Mouse (Mus musculus): ENCODE measurements around the gene Hk1. TPM values are rescaled to one million over a fixed set of nuclear protein-coding genes. Genes with fewer than 3 reads are reported as not detected.

Gene Hk1
- total RNA-seq, 4 experiments from 2014 or later: 3.3 to 6.0 (median 5.3) TPM

DNA sequence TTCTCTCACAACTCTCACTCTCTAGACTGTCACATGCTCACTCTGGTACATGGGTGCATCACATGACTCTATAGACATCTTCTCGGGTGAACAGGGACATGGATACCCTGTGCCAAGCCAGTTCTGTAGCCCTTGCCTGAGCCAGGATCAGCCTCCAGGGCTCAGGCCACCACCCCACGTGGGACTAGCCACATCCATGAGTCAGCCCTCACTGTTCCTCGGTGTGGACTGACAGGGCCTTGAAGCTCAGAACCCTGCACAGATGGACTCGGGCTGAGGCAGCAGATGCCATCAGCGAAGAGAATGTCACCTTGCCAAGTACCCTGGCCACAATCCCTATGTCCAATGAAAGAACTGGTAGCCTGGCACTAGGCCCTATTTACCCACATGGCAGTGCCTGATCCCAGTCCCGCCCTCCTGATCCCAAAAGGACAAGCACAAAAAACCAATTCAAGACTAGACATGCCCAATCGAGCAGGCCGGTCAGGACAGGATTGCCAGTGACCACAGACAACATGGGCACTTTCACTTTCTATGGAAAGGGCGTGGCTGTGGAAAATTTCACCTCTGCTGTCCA lies 59.2 kb downstream of the Hk1 start:
- no peak for DNase-seq (ENCODE audit: low spot score in 2 of 2)

DNA sequence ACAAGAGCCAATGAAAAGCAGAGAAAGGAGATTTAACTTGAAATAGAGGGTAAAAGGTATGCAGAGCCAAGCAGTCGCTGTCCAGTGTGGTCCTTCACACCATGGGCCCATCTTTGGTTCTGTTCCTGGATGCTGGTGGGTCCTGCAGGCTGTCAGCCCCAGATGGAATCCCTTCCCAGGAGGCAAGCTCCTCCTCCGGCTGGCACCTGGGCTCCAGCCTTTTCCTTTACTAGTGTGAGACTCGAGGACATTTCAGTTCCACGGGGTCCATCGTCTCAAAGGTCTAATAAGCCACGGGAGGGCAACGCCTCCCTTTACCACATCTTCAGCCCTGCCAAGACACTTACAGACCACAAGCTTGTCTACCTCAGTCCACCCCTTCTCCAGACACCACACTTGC lies 60.6 kb downstream of the Hk1 start:
- no peak for DNase-seq (ENCODE audit: low spot score in 2 of 2)

DNA sequence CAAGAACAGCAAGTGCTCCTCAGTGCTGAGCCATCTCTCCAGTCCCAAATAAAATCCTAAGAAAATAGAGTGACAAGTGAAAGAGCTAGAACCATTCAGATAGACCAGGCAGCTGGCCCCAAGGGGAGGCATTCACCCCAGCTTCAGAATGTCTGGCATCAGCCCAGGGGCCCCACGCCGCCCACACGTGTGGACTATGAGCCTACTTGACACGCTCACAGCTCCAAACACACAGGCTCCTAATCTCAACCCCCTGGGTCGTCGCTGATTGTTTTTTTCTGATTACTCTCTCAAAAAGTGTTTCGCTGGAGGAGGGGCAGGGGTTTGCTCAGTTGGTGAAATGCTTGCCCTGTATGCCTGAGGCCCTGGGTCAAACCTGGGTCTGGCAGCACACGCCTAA lies 63.2 kb downstream of the Hk1 start:
- DNase-seq (ENCODE audit: low spot score in 2 of 2): no peak

DNA sequence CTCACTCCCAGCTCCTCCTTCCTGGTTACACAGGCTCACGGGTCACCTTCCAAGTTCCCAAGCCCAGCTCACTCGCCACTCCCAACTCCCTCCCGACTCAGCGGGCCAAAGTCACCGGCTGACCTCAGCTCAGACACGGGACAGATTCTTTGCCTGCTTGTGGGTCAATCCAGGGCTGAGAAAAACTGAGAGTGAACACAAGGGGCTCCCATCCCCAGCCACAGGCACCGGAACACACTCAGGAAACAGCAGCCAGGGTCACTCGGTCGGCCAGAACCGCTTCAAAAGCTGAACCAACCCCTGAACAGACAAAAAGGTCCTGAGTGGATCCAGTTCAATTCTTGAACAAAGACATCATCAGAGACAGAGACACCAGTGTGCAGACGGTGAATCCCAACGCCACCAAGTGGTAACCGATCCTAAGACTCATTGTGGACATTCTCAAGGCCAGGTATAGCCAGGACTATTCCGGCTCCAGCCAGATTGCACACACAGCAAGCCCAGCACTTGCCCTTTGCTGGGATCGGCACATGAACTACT lies 65.8 kb downstream of the Hk1 start:
- DNase-seq (ENCODE audit: low spot score in 2 of 2): no peak

GRCm38 (mm10) chr10:62313140-62313539 lies 66.6 kb downstream of the Hk1 start:
- DNase-seq (ENCODE audit: low spot score in 2 of 2): no peak

- DNase-seq (ENCODE audit: low spot score in 2 of 2): peak; percentile 44
Observed at GRCm38 (mm10) chr10:62311464-62311863, 68.2 kb downstream of the Hk1 start.

- no peak for DNase-seq (ENCODE audit: low spot score in 2 of 2)
Observed at GRCm38 (mm10) chr10:62310259-62311039, 69.3 kb downstream of the Hk1 start.

DNA sequence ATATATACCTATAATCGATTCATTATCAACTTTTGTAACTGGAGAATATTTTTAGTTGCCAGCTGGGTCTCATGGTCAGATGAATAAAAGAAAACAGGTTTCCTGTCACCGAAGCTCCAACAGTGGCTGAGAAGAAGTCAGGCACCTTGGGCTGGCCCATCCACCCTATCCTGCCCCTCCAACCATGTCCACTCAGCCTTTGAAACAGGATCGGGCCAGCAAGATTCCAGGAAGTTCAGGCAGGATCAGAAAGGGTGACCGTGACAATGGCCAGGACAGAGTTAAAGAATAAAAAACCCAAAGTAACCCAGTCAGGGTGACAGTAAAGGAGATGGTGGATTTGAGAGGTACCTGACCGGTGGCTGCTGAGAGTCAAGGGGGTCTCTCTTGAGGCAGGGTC lies 70.1 kb downstream of the Hk1 start:
- DNase-seq (ENCODE audit: low spot score in 2 of 2): no peak

GRCm38 (mm10) chr10:62308896-62309491 lies 70.7 kb downstream of the Hk1 start:
- DNase-seq (ENCODE audit: low spot score in 2 of 2): no peak

- no peak for DNase-seq (ENCODE audit: low spot score in 2 of 2)
Observed at GRCm38 (mm10) chr10:62306483-62306882, 73.2 kb downstream of the Hk1 start.

DNA sequence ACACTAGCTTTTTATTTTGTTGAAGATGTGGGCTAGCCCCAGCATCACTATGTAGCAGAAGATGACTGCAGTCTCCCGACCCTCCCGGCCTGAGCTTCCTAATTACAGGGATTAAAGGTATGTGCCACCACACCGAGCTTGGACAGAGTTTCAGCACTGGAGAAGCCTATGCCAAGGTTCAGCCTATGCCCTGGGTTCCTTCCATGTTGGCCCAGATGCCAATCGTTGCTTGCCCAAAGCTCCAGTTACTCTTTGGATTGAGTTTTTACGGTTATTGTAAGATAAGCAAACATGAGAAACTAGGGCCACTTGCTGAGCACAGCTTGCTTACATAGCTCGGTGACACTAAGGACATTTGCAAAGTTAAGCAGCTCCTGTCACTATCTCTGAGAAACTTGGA lies 74.6 kb downstream of the Hk1 start:
- no peak for DNase-seq (ENCODE audit: low spot score in 2 of 2)

DNA sequence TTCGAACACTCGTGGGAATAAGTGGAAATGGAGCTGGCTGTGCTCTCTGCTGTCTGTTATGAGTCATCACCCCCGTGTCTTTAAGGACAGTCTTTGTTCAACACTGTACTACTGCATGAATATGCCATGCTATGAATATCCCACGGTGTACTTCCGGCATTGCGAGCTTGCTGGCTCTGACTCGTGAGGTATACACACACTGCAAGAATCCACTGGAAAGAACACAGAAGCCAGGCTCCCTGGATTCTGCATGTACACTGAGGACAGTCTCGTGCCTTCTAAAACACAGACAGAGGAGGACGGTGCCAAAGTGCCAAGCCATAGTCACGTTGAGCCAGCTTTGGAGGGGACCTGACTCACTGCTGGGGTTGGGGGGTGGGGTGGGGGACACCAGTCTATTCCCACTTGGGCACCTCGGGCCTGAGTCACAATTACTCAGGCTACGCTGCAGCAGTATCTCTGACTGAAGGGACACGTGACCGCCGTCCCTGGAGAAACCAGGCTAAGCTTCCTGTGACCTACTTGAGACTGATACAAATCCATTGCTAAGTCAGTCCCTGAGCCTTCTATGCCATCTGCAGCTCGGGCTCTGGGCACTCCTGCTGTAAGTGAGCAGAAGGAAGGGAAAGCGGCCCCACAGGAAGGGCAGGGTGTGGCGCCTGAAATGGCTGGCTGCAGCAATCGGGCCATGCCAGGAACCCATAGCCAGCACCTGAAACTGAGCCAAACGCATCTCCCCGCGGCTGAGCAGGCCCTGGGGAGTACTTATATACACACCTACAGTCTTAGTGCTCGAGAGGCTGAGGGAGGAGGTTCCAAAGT lies 79.5 kb downstream of the Hk1 start:
- DNase-seq (ENCODE audit: low spot score in 2 of 2): peak; percentile 17 to 28

DNA sequence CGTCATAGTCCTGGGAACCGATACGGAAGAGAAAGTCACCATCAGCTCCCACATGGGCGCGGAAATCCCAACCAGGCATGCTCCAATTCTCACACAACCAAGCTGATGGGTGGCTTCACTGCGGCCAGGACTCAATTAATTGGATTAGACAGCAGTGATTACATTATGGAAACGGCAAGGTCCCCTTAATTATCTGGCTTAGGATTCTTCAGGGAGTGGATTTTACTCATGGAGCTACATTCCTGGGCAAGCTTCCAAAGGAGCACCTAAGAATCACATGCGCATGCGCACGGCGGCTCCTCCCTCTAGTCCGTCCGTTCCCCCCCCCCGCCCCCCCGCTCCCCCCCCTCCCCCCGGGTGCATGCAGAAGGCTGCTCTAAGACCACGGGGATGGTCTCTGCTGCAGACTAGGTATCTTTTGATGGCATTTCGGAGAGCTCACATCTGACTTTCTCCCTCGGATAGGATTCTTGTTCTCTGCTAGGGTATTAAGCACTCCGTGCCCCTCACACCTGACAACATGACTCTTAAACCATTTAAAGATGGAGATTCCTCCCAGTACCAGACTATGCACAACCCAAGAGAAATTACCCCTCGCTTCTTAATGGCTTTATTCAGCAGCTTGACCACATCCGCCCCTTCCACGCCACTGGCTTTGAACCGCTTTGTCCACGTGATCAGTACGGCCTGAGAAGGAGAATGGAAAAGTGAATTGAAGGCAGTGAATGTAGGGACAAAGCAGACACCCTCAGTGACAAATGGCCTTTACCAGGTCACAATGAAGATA lies 83.4 kb downstream of the Hk1 start:
- no peak for DNase-seq (ENCODE audit: low spot score in 2 of 2)

DNA sequence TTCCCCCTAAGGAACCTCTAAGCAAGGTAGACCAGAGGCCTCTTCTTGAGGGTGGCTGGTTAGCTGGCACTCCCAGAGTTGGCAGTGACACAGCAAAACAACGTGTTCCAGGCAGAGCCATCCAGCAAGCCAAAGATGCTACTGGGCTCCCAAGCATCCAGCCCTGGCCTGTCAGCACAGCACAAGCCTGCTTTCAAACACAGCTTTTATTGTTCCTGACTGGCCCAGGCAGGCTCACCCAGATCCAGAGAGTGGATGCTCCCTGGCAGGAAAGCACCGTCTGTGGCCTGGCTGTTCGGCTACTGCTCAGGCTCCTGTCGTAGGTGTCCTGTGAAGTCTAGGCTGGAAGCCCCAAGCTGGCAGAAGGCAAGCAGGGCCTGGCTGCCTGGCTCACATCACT lies 85.6 kb downstream of the Hk1 start:
- no peak for DNase-seq (ENCODE audit: low spot score in 2 of 2)

DNA sequence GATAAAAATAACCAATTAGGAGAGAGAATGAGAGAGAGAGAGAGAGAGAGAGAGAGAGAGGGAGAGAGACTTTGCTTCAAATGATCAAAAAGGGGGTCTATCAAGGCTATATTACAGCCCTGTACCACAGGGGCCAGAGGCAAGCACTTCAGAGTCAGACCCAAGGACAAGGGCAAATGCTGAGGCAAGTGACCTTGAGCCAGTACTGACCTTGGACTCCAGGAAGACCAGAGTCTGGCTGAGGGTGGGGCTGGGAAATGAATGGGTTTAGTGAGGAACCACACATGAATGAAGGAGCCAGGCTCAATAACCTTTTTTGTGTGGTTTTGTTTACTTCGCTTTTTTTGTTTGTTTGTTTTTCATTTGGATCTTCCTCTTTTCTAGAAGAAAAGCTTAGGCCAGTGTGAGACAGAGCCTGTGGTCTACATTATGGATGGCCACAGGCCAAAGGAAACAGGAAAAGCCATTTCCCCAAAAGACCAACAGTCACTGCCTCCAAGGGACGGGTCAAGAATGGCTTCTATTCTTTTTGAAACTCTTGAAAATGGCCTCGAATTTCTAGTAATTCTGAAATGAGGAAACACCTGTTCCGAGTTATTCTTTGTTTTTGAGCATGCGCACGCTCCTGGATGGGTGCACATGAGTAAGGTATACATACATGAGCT lies 92.1 kb downstream of the Hk1 start:
- no peak for DNase-seq (ENCODE audit: low spot score in 2 of 2)

DNA sequence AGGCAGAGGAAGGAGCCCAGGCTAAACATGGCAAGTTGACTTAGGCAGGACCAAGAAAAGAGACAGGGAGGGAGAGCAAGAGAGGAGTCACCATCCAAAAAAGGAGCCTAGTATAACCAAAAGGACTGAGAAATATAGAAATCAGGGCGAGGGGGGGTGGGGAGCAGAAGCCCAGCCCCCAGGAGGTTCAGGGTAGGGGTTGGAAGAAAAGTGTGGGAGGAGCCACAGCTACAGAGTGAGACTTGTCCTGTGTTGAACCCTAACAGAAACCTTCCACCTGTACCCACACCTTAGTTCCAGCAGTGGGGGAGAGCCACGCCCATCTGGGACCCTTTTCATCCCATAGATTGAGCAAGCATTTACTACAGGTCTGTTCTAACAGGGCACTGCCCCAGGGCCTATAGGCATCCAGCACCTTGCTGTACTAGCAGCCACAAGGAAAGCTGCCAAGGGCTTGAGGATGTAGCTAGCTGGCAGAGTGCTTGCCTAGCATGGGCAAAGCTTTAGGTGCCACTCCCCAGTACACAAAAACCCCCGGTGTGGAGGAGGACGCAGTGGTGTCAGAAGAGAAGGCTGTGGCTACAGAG lies 96.4 kb downstream of the Hk1 start:
- no peak for DNase-seq (ENCODE audit: low spot score in 2 of 2)

DNA sequence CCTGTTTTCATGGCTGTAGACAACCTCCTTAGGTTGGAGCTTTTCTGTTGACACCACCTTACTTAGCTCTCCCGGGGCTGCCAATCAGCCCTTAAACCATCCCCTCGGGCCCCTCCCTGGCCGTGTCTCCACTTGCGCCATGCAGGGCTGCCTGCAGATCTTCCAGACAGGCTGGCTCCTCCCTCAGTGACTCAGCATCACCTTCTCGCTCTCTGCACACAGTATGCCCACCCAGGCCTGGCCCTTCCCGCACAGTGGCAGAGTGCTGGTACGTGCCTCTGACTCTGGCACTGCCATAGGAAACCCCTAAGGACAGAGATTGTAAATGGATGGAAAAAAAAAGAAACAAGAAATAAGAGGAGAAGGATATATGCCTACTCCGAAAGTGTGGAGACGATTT lies 96.9 kb downstream of the Hk1 start:
- DNase-seq (ENCODE audit: low spot score in 2 of 2): no peak

DNA sequence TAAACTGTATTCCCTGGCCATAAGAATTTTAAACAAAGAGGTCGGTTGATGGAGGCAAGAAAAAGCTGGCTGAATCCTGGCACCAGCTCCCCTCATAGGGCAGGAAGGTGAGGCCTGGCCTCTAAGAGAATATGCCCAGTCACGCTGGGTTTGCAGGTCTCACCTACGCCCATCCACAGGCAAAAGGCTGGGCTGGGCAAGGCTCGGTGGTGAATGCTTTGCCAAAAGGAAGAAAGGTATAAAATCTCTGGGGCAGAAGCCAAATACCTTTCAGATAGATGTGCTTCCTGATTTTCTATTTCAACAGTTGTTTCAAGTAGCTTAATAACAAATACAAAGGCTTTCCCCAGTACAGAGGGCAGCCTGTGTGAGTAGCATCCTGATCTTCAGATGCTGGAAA lies 100.0 kb downstream of the Hk1 start:
- no peak for DNase-seq (ENCODE audit: low spot score in 2 of 2)

- DNase-seq (ENCODE audit: low spot score in 2 of 2): no peak
Observed at GRCm38 (mm10) chr10:62279066-62279465, 100.6 kb downstream of the Hk1 start.
